Mouse (Mus musculus): Measurements from ENCODE around the gene Gsto2.

Gene Gsto2

GRCm38 (mm10) chr19:47857957-47858942 is 7.1 kb upstream of the Gsto2 start:
- DNase-seq (ENCODE audit: low spot score), result peak; percentile 52

DNA sequence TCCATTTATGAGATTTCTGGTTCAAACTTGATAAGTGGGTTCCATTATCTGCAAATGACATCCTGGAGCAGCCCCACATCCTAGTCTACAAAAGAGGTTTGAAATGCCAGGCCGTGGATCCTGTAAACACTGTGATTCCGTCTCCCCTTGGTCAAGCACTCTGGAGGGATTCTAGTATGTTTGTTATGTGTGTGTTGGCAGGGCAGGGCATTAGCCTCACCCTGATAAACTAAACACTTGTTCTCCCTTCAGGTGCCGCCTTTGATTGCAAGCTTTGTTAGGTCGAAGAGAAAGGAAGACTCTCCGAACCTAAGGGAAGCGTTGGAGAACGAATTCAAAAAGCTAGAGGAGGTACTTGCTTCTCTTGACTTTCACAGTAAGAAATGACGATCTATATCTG is 6.2 kb upstream of the Gsto2 start:
- DNase-seq (ENCODE audit: low spot score), result no peak

DNA sequence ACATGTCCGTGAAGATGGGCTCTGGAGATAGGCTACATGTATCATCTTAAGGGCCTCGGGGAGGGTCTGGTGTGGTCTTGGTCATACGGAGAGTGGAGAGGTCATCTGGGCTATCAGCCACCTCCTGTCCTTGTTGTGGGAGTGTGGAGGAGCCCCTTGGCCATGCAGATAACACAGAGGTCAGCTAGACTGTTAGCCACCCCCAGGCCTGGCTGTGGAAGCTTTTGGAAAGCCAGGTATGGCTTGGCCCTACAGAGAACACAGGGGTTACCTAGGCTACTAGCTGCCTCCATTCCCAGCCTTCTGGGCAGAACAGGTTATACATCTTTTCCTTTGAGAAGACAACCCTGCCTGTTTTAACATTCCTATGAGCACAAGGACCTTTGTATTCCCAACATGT is 2.8 kb upstream of the Gsto2 start:
- no peak for DNase-seq (ENCODE audit: low spot score)

DNA sequence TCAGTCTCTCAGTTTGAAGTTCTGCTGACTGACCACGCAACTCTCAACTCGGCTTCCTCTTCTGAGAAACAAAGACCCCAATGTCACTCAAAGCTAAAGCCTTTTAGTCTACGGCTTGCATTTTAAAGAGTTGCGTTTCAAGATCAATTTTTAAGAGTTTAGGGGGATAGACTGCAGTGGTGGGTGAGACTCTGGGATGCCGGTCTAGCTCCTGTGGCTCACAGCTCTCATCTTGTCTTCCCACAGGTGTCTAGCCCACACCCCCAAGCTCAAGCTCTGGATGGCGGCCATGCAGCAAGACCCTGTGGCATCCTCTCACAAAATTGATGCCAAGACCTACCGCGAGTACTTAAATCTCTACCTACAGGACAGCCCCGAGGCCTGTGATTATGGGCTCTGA is 1.3 kb upstream of the Gsto2 start:
- no peak for DNase-seq (ENCODE audit: low spot score)

- no peak for DNase-seq (ENCODE audit: low spot score)
Measured at GRCm38 (mm10) chr19:47864721-47865120, 613 bp upstream of the Gsto2 start.

DNA sequence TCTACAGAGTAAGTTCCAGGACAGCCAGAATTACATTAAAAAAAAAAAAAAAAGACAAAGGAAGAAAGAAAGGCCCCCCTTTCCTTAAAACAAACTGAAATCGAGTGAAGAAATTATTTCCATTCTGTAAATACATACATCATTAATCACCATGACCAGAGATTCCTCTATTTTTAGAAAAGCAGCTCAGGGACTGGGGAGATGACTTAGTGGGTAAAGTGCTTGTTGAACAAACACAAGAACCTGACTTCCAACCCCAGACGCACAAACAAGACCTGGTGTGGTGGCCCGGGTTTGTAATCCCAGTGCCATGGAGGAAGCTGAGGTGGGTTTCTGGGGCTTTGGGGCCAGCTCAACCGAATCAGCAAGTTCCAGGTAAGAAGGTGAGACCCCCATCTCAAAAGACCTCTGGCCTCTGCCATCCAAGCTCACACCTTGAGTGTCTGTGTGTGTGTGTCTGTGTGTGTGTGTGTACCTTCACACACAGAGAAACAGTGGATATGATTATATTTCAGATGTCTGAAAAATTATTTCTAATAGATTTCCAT is 2.4 kb downstream of the Gsto2 start:
- DNase-seq (ENCODE audit: low spot score), result no peak

DNA sequence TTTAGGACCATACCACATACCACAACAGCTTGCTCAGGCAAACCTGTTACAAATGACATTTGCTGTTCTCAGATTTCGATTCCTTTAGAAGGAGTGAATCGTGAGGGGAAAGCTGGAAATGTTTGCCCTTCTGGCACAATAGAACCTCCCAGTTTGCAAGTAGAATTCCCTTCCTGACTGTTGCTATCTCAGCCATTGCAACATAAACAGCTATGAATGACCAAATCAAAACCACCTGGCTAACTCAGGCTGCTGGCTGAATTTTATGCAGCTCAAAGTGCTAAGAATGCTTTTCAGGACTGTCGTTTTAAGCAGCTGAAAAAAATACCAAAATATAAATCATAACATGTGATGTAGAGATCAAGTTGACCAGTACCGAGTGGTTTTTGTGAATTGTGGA is 3.6 kb downstream of the Gsto2 start:
- DNase-seq (ENCODE audit: low spot score), result no peak

- DNase-seq (ENCODE audit: low spot score), result no peak
Measured at GRCm38 (mm10) chr19:47869516-47869915, 4.2 kb downstream of the Gsto2 start.

GRCm38 (mm10) chr19:47870102-47870666 is 4.8 kb downstream of the Gsto2 start:
- DNase-seq (ENCODE audit: low spot score), result no peak

- no peak for DNase-seq (ENCODE audit: low spot score)
Measured at GRCm38 (mm10) chr19:47871515-47871914, 6.2 kb downstream of the Gsto2 start.

GRCm38 (mm10) chr19:47876252-47876651 is 10.9 kb downstream of the Gsto2 start:
- DNase-seq (ENCODE audit: low spot score), result no peak

DNA sequence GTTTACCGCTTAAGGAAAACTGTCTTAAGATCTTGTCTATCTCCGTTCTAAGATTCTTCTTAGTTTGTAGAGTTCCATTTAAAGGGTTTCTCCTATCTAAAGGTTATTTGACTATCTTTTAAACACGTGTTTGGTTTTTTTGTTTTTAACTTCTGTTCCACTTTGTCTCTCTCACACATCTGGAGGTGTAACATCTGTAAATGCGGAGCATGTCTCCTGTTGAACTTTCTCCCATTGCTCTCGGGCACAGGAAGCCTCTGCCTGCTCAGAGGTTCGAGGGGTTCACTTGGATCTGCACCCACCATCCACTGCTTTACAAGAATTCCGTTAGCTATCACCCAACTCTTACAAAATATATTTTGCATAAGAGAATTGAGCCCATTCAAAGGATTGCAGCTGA is 16.2 kb downstream of the Gsto2 start:
- no peak for DNase-seq (ENCODE audit: low spot score)

GRCm38 (mm10) chr19:47882151-47882881 is 17.0 kb downstream of the Gsto2 start:
- peak; percentile 82 for DNase-seq (ENCODE audit: low spot score)

DNA sequence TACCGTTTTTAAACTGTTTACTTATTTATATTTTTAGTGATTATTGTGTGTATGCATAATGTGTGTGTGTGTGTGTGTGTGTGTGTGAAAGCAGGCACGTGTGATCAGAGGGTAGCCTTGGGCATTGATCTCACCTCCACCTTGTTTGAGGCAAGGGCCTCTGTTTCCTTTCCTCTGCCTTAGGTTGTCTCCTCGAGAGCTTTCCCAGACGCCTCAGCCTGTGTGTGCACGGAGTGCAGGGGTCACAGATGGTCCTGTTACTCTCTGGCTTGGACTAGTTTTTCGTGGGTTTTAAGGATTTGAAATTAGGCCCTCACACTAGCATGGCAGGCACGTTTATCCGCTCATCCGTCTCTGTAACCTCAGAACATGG is 17.5 kb downstream of the Gsto2 start:
- DNase-seq (ENCODE audit: low spot score), result no peak

- no peak for DNase-seq (ENCODE audit: low spot score)
Measured at GRCm38 (mm10) chr19:47884296-47885085, 19.2 kb downstream of the Gsto2 start.

- no peak for DNase-seq (ENCODE audit: low spot score)
Measured at GRCm38 (mm10) chr19:47885191-47885743, 19.9 kb downstream of the Gsto2 start.

GRCm38 (mm10) chr19:47885886-47886285 is 20.6 kb downstream of the Gsto2 start:
- no peak for DNase-seq (ENCODE audit: low spot score)

- DNase-seq (ENCODE audit: low spot score), result no peak
Measured at GRCm38 (mm10) chr19:47886617-47887016, 21.3 kb downstream of the Gsto2 start.

DNA sequence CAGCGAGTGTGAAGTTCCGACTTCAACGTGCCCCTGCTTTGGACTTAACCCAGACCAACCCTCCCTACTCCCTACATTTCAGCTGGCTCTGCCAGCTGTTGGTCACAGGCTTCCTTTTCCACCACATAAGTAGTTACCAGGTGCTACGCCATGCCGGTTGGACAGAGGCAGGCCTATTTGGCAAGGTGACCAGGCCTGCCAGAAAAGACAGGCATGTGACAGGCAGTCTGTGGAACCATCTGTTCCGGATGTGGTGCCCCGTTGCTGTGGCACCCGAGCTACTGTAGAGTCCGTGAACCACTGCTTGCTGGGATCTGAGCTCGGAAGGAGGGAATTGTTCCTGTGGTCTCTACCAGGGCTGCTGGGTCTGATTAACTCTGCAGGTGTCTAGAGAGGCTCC is 22.1 kb downstream of the Gsto2 start:
- DNase-seq (ENCODE audit: low spot score), result no peak

DNA sequence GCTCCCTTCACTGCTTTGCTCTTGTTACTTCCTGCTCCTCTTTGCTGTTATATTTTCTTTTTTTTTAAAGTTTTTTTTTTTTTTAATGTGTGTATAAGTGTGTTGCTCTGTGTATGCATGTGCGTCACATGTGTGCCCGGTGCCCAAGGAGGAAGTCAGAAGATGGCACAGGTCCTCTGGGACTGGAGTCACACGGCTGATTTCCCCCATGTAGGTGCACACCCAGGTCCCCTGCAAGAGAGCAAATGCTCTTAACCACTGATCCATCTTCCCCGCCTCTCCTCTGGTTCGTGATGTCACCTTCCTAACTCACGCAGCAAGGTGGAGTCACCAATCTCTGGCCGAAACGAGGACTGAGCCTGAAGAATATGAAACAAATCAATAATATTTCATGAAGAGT is 22.7 kb downstream of the Gsto2 start:
- no peak for DNase-seq (ENCODE audit: low spot score)

- DNase-seq (ENCODE audit: low spot score), result no peak
Measured at GRCm38 (mm10) chr19:47890489-47891130, 25.3 kb downstream of the Gsto2 start.
